Mouse (Mus musculus) hindbrain, embryonic 12.5 days (tissue): Measurements from ENCODE around the gene Evl. TPM values are rescaled to one million over a fixed set of nuclear protein-coding genes. Genes with fewer than 3 reads are reported as not detected.

Experiments used
- microRNA counts: library from miRNA; unstranded; fragments of <30 nt; microRNA quantifications from one replicate; lab custom pipeline; 2017
- microRNA-seq: library from miRNA; unstranded; fragments of <30 nt; microRNA quantifications from one replicate; pipeline ENCODE4, GENCODE M21; 2017
- polyA plus RNA-seq: library from polyadenylated mRNA; unstranded; fragments of >200 nt; fragmentation: Nextera tagmentation; extraction: Ambion mirVana; gene quantifications from 2 replicates; pipeline ENCODE4 v1.2.1, GENCODE M21; 2016

Evl gene
- polyA plus RNA-seq, 1 experiment from 2014 or later = 147 TPM

MicroRNAs encoded within 50 kb of the gene (microRNA counts, 519-probe panel; counts per million panel counts)
- microRNA mmu-miR-342-3p (lab: Ali Mortazavi, UCI) (4,938 counts per million, percentile 91 among the panel's probes with 10 or more counts), microRNA mmu-miR-342-5p (lab: Ali Mortazavi, UCI) (470 counts per million, percentile 58 among the panel's probes with 10 or more counts)

Small RNAs within 50 kb of the gene (microRNA-seq; reads per million reads assigned to microRNA genes)
- gene Gm23872 = not detected
- 9,669 reads per million, percentile 94 among the genes with 10 or more reads in this experiment for gene Mir342

Other genes with a start within 250 kb of the Evl start
- gene Hhipl1, start 248.4 kb upstream of the Evl start, polyA plus RNA-seq = 2.4 and 2.7 TPM in 2 replicates
- 14.2 and 15.6 TPM in 2 replicates for gene Cyp46a1, start 220.3 kb upstream of the Evl start, polyA plus RNA-seq
- 71.8 and 73.0 TPM in 2 replicates for gene Eml1, start 183.8 kb upstream of the Evl start, polyA plus RNA-seq
- gene Degs2, start 147.6 kb downstream of the Evl start, polyA plus RNA-seq = 1.7 and 2.2 TPM in 2 replicates
- 16.2 and 18.3 TPM in 2 replicates for gene Yy1, start 238.3 kb downstream of the Evl start, polyA plus RNA-seq